Mouse (Mus musculus) hematopoietic stem cell, adult 5-6 weeks (primary cell): ENCODE measurements around the gene Gm21994. TPM values are rescaled to one million over a fixed set of nuclear protein-coding genes. Genes with fewer than 3 reads are reported as not detected.
"Not testable (repeated sequence)": the region's sequence is repeated elsewhere in the genome, so short reads cannot be mapped to it uniquely, and the experiment has no call there.

ENCODE experiments used
- ATAC-seq, 2 experiments: fragments of 125-278 bp in 1 of 2; replicated peaks in 1 of 2; 2 replicates each; pipeline ENCODE4 v1.8.0; 2016 to 2017; ENCODE audit warnings: inconsistent platforms in 2 of 2, mild to moderate bottlenecking in 2 of 2, moderate number of reproducible peaks in 2 of 2, low read depth in 1 of 2, moderate TSS enrichment in 1 of 2; ENCODE audit not compliant: low FRiP score in 2 of 2, poor library complexity in 2 of 2, severe bottlenecking in 2 of 2, insufficient read depth in 1 of 2, low TSS enrichment in 1 of 2
- total RNA-seq: library from RNA; stranded (forward); fragments of 172-1452, 232-1000 nt; gene quantifications from 2 replicates; pipeline ENCODE4 v1.2.3, GENCODE M21; 2017

Gene Gm21994
- 10.6 and 17.6 TPM in 2 replicates for total RNA-seq

DNA sequence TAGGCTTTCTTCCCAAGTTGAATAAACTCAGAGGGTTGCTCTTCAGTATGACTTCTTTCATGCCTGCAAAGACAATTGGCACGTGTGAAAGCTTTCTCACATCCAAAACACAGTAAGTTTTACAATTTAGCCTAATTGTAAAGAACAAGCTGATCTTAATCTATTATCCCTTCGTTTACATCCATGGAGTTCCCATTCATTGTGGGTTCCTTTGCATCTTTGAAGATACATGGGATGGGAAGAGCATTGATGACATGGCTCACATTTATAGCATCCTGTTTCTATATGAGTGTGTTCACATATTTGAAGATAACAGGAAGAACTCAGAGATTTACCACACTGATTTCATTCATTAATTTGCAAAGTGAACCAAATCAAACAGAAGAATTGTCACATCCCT is at the start of gene Gm21994:
Gene Gm21994, minus strand, starts transcription at position 101 of the 400 bp plus-strand sequence.
- ATAC-seq = not testable (repeated sequence)

DNA sequence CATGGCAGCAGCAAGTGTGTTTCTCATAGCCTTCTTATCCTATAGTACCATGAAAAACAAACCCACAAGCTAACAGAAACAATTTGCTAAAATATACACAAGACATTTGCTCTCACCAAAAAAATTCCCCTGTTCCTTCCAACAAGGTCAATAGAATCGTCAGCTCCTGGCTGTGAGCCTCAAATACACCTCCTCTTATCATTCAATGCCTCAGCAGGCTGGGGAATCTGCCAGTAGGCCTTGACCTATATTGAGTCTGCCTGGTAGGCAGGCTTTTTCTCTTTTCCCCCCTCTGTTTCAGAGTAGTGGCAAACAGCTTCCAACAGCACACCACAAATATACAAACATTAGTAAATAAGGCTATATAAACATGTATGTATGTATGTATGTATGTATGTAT is 43.7 kb upstream of the Gm21994 start:
- no peak for ATAC-seq

DNA sequence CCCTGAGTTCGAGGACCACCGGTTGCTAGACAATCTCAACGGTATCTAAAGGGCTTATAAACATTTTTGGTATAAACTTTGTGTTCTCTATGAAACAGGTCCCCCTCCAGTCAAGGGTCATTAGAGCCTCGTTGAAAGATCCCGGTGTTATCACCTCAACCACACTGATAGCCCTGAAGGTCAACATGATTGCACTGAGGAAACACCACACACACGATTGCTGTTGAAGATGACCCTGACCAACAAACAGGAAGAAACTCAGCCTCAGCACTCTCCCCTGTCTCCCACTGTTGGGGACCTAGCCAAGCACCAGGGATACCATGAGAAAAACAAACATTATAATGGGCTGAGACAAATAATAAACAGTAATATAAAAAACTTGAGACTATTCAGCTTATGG is 38.3 kb upstream of the Gm21994 start:
- no peak for ATAC-seq

- not testable (repeated sequence) for ATAC-seq
Measured at GRCm38 (mm10) chr2:150257291-150257690, 1.9 kb upstream of the Gm21994 start, which contains the start of gene Gm14124. Gene Gm14124 (plus strand): TSS chr2:150257517.

GRCm38 (mm10) chr2:150256861-150257260 is 1.5 kb upstream of the Gm21994 start:
- ATAC-seq = not testable (repeated sequence)

- no peak for ATAC-seq
Measured at GRCm38 (mm10) chr2:150243211-150243610, 12.2 kb downstream of the Gm21994 start.

GRCm38 (mm10) chr2:150223263-150223662 is 32.1 kb downstream of the Gm21994 start:
- not testable (repeated sequence) for ATAC-seq

DNA sequence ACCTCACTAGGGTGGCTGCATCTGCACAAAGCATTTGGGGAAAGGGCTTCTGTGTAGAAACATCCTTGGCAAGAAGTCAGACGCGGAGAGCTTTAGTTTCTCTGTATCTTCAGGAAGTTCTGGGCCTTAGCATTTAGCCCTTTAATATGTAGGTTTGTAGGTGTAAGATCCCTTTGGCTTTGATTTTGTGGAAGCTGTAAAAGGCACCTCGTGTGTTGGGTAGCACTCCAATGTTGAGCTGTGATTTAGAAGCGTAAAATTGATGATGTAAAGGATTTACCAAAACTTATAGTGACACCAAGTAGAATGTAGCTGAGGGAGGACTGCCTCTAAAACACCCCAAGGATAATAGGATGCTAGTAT is 37.0 kb downstream of the Gm21994 start:
- peak in 1 of 2 experiments; percentile 0; a peak in 1 of 4 replicates for ATAC-seq

DNA sequence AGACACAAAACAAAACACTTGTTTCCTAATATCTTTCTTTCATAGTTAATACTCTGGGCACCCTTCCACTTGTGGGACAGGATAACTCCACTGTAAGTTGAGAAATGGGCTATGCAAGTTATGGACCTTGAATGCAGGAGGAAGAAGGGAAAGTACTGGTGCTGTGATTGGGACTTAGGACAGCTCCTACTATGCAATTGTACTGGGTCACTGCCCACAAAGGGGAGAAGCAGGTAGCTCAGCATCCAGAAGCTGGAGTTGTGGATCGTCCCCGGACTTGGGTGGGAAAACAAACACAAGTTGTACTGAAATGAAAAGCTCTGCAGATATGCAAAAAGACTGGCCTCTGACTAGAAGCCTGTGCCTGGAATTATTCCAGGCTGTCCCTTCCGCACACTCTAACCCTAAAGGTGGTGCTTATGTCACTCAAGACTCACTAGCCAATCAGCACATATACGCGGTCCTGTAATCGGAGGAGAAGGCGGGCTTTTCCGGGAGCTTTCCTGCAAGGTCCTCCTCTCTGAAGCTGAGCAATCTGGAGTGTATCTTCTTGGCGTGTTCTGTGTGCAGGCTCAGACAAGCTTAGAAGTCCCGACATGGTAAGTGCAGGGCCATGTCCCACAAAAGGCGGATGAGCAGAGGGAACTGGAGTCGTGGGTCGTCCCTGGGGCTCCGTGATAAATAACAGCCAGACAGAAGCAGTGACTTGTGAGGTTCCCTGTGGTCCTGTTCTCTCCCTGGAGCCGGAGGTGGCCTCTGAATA is 37.6 kb downstream of the Gm21994 start, which contains the start of gene Zfp937:
Gene Zfp937, plus strand, starts transcription at position 474 of the 763 bp plus-strand sequence.
- ATAC-seq = peak; percentile 99

Other genes starting within 250 kb of the Gm21994 start
- 17.1 and 27.2 TPM in 2 replicates for gene Zfp120, start 118.9 kb downstream of the Gm21994 start, total RNA-seq
- gene Gm10770, start 75.9 kb downstream of the Gm21994 start, total RNA-seq = not detected in 2 replicates
- not detected in 2 replicates for gene Gm14139, start 73.8 kb downstream of the Gm21994 start, total RNA-seq
- 2.8 and 6.5 TPM in 2 replicates for gene Zfp937, start 37.5 kb downstream of the Gm21994 start, total RNA-seq
- not detected in 2 replicates for gene Gm14124, start 1.9 kb upstream of the Gm21994 start, total RNA-seq
- gene Gm10130, start 68.1 kb upstream of the Gm21994 start, total RNA-seq = 5.6 and 14.5 TPM in 2 replicates
- gene 3300002I08Rik, start 107.2 kb upstream of the Gm21994 start, total RNA-seq = 4.4 and 8.5 TPM in 2 replicates
- gene Zfp442, start 195.9 kb upstream of the Gm21994 start, total RNA-seq = 7.7 and 9.1 TPM in 2 replicates
- gene Zfp345, start 229.5 kb upstream of the Gm21994 start, total RNA-seq = 0.30 TPM in 1 of 2 replicates, not detected in the other